Mouse (Mus musculus) forebrain, embryonic 10.5 days (tissue): ENCODE measurements around the gene Acsl1. TPM values are rescaled to one million over a fixed set of nuclear protein-coding genes. Genes with fewer than 3 reads are reported as not detected.

Experiments used
- DNase-seq: peaks from one replicate; pipeline ENCODE4 v3.0.0-alpha.2; 2017; ENCODE audit warnings: low spot score; ENCODE audit errors: extremely low spot score
- H3K27ac ChIP-seq: fragments of 300-500 bp; sonication (generic); 2 replicates; pipeline ENCODE4 v1.5.1; 2016; ENCODE audit warnings: mild to moderate bottlenecking
- H3K27me3 ChIP-seq: fragments of 300-500 bp; sonication (generic); 2 replicates; pipeline ENCODE4 v1.6.1; 2016; ENCODE audit warnings: mild to moderate bottlenecking; ENCODE audit not compliant: poor library complexity, severe bottlenecking
- H3K36me3 ChIP-seq: fragments of 300-500 bp; sonication (generic); replicated peaks from 2 replicates; pipeline ENCODE4 v1.6.1; 2016; ENCODE audit warnings: mild to moderate bottlenecking, moderate library complexity
- H3K4me1 ChIP-seq: fragments of 300-500 bp; sonication (generic); 2 replicates; pipeline ENCODE4 v1.6.1; 2016
- H3K4me3 ChIP-seq: fragments of 300-500 bp; sonication (generic); 2 replicates; pipeline ENCODE4 v1.5.1; 2016; ENCODE audit warnings: mild to moderate bottlenecking, moderate library complexity
- H3K9me3 ChIP-seq: fragments of 300-500 bp; sonication (generic); 2 replicates; pipeline ENCODE4 v1.6.1; 2016; ENCODE audit warnings: mild to moderate bottlenecking, moderate library complexity
- WGBS: fragments of 180-500 bp; shearing (Covaris S2); methylation state at CpG from one replicate; pipeline ENCODE4 v1.1.7; 2016; 5-methylcytosine and 5-hydroxymethylcytosine counted together
- polyA plus RNA-seq: library from polyadenylated mRNA; unstranded; fragments of >200 nt; fragmentation: Nextera tagmentation; extraction: Ambion mirVana; gene quantifications from 2 replicates; pipeline ENCODE4 v1.2.1, GENCODE M21; 2016

Acsl1 gene
- polyA plus RNA-seq, result 6.5 and 6.9 TPM in 2 replicates

DNA sequence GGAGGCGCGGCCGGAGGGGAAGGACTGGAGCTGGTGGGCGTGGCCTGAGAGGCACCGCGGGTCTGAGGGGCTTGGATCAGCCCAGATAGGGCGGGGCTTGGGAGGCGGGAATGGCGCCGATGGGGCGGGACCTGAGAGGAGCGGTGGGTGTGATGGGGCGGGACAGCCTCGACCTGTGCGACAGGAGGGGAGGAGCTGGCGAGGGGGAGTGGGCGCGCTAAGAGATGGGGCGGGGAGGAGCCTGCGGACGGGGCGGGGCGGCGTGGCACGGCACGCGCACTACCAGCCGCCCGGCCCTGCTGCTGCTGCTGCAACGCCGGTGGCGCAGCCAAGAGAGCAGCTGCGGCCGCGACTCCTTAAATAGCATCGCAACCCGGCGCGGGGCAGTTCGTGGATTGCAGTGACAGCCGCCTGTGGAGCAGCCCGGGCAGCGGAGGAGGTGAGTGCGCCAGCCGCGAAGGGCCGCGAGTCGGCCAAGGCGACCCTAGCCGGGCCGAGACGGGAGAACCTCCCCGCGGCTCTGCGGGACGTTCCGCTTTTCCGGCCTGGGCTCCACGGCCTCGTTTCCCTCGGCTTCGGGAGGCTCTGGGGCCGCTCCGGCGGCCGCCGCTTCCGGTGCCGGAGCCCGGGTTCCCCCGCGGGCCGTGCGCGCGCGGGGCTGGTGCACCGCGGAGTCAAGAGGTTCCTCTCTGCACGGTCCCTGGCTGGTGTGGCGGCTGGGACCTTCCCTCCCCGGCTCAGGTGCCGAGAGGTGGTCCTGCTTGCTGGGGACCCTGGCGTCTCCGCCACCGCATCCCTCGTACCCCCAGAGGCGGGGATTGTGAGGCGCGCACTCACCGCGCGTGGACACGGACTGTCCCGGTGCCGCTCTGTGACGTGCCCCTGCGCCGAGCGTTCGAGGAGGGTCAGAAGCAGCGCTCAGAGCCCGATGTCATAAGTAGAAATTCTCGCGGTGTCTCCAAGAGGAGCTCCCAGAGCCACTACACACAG is at the start of gene Acsl1:
Acsl1 (plus strand) TSS at position 246 of the 990 bp plus-strand sequence.
- H3K4me3 ChIP-seq, result peak within 1 kb of the TSS; percentile 88
- H3K27ac ChIP-seq, result peak within 1 kb of the TSS; percentile 82
- under 1% methylated on average over 95 of the region's 106 CpGs for WGBS
- no peaks in the 10 kb centered on the region for H3K9me3 ChIP-seq
- peaks cover 17% of the 10 kb centered on the region for H3K27me3 ChIP-seq
- no peak for DNase-seq
- H3K36me3 ChIP-seq, result no peaks in the 10 kb centered on the region
- H3K4me1 ChIP-seq, result peaks cover 4% of the 10 kb centered on the region; the same call in 1 of the 2 replicates

DNA sequence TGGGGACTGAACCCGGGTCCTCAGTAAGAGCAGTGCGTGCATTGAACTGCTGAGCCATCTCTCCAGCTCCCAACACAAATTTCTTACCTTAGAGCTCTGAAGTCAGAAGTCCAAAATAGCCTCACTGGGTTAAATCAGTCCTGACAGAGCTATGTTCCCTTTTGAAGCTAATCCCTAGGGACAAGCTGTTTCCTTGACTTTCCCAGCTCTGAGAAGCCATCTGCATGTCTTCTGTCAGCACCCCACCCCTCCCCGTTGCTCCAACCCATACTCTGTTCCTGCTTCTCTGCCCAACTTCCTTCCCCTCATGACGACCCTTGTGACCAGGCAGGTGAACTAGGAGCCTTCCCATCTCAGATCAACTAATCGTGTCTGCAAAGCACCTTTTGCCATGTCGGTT is 49.3 kb upstream of the Acsl1 start:
- no peaks in the 10 kb centered on the region for H3K27me3 ChIP-seq
- 81% methylated on average over 6 of the region's 6 CpGs for WGBS
- no peaks in the 10 kb centered on the region for H3K36me3 ChIP-seq
- DNase-seq, result no peak
- no peak overlapping the region for H3K4me3 ChIP-seq
- no peak overlapping the region for H3K27ac ChIP-seq
- H3K4me1 ChIP-seq, result no peaks in the 10 kb centered on the region
- H3K9me3 ChIP-seq, result no peaks in the 10 kb centered on the region

DNA sequence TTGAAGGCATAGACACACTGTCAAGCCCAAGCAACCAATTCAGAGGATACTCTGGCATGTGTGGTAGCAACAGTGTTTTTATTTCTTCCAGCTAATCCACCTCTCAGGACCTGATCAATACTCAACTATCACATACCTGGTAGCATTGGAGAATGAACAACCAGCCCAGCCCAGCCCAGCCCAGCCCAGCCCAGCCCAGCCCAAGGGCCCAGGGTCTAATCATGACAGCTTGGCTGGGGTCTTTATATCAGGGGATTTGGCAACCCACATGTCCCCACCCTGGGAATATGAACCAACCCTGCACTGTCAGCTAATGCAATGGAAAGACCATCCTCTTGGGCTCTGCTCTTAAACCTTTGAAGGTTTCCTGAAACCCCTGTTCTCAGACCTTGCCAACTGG is 42.9 kb upstream of the Acsl1 start:
- H3K9me3 ChIP-seq, result no peaks in the 10 kb centered on the region
- DNase-seq, result no peak
- no peak overlapping the region for H3K27ac ChIP-seq
- H3K36me3 ChIP-seq, result no peaks in the 10 kb centered on the region
- no peak overlapping the region for H3K4me3 ChIP-seq
- no peaks in the 10 kb centered on the region for H3K27me3 ChIP-seq
- no peaks in the 10 kb centered on the region for H3K4me1 ChIP-seq

DNA sequence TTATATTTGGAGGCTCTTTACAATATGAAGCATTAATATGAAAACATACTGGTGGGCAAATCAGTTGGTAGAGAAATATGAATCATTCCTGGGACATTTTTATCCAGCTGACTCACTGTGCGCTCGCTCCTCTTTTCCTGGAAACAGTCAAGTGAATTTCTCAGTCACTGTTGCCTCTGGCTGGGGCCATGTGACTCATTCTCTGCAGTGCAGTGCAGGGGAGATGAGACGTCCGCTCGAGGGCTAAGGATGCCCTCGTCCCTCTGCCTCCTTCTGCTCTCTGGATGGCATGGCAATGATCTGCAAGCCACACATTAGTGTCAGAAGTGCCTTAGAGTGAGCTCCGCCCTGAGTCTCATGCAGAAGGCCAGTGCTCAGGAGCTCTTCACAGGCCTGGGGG is 41.0 kb upstream of the Acsl1 start:
- H3K4me3 ChIP-seq, result no peak overlapping the region
- H3K27ac ChIP-seq, result no peak overlapping the region
- no peaks in the 10 kb centered on the region for H3K4me1 ChIP-seq
- no peak for DNase-seq
- H3K27me3 ChIP-seq, result no peaks in the 10 kb centered on the region
- WGBS, result 81% methylated on average over 7 of the region's 7 CpGs
- H3K9me3 ChIP-seq, result no peaks in the 10 kb centered on the region
- H3K36me3 ChIP-seq, result no peaks in the 10 kb centered on the region

DNA sequence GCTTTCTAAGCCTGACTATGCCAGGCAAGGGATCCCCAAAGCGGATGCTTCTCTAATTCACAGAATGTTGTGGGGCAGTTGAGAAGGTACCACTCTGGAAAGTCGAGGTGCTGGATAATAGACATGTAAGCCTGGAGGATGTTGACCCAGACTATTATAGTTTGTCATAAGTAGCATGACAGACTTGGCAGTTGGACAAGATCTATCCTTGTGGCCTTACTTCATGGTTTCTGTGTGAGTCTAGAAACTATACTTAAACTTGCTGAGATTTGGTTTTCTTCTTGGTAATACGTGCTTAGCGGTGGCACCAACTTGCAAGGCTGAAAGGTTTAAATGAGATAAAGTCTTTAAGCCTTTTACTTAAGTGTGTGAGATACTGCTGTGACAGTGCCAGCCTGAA is 38.9 kb upstream of the Acsl1 start:
- 94% methylated on average over 4 of the region's 4 CpGs for WGBS
- no peak overlapping the region for H3K4me3 ChIP-seq
- H3K27ac ChIP-seq, result no peak overlapping the region
- H3K9me3 ChIP-seq, result no peaks in the 10 kb centered on the region
- DNase-seq, result no peak
- no peaks in the 10 kb centered on the region for H3K36me3 ChIP-seq
- no peaks in the 10 kb centered on the region for H3K27me3 ChIP-seq
- no peaks in the 10 kb centered on the region for H3K4me1 ChIP-seq

DNA sequence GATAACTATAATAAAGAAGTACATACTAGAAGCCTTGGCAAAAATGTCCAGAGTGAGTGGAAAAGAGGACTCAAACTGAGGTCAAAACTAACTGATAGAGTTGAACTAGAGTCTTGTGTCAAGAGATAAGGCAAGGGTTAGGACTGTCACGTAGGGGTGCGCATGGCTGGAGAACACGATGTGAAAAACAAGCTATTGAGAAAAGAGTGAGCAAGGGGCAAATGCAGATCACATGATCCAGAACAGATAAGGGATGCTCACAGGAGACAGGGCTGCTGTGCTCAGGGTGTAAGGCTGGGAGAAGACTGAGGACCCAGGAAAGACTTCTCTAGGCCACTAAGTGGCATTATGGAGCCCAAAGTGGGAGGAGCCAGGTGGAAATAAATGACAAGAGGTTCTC is 38.3 kb upstream of the Acsl1 start:
- Histone ChIP-seq H3K9me3 (no peaks in the 10 kb centered on the region), H3K27ac (no peak overlapping the region), H3K4me3 (no peak overlapping the region), H3K27me3 (no peaks in the 10 kb centered on the region), H3K4me1 (no peaks in the 10 kb centered on the region), H3K36me3 (no peaks in the 10 kb centered on the region)
- WGBS, result 94% methylated on average over 3 of the region's 3 CpGs
- no peak for DNase-seq

DNA sequence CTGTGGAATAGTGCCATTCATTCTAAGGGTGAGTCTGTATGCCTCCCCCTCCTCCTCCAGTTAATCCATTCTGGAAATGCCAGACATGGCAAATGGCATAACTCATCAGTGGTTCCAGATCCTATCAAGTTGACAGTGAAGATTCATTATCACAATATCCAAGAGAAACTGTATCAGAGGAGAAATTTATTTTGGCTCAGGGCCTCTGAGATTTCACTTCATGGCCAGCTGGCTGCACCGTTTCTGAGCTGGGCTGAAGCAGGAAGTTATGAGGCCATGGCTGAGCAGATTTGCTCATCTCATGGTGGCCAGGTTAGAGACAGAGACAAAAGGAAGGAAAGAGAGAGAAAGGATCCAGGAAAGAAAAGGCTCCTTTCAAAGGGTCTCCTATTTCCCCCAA is 37.2 kb upstream of the Acsl1 start:
- WGBS, result 79% methylated on average over 1 of the region's 1 CpGs
- no peaks in the 10 kb centered on the region for H3K36me3 ChIP-seq
- DNase-seq, result no peak
- no peaks in the 10 kb centered on the region for H3K9me3 ChIP-seq
- no peak overlapping the region for H3K27ac ChIP-seq
- H3K4me1 ChIP-seq, result no peaks in the 10 kb centered on the region
- H3K4me3 ChIP-seq, result no peak overlapping the region
- no peaks in the 10 kb centered on the region for H3K27me3 ChIP-seq

DNA sequence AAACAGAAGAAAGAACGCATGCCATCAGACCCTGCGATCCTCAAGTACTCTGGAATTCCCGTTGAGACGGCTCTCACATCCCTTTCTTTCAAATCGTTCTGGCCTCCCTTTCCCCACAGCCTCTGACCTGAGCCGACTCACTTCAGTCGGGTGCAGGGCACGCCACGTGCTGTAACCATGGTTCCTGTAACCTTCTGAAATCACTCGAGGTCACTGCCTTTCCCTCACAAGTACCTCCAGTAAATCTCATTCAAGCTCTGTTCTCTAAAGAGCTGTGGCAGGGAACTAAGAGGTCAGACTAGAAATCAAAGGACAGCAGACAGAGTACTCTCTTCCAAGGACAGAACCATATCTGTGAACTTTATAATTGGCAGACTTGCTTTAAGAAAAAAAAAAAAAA is 32.3 kb upstream of the Acsl1 start:
- Histone ChIP-seq H3K4me3 (no peak overlapping the region), H3K27ac (no peak overlapping the region), H3K4me1 (no peaks in the 10 kb centered on the region), H3K9me3 (no peaks in the 10 kb centered on the region), H3K27me3 (no peaks in the 10 kb centered on the region), H3K36me3 (no peaks in the 10 kb centered on the region)
- no peak for DNase-seq
- WGBS, result 78% methylated on average over 10 of the region's 10 CpGs

DNA sequence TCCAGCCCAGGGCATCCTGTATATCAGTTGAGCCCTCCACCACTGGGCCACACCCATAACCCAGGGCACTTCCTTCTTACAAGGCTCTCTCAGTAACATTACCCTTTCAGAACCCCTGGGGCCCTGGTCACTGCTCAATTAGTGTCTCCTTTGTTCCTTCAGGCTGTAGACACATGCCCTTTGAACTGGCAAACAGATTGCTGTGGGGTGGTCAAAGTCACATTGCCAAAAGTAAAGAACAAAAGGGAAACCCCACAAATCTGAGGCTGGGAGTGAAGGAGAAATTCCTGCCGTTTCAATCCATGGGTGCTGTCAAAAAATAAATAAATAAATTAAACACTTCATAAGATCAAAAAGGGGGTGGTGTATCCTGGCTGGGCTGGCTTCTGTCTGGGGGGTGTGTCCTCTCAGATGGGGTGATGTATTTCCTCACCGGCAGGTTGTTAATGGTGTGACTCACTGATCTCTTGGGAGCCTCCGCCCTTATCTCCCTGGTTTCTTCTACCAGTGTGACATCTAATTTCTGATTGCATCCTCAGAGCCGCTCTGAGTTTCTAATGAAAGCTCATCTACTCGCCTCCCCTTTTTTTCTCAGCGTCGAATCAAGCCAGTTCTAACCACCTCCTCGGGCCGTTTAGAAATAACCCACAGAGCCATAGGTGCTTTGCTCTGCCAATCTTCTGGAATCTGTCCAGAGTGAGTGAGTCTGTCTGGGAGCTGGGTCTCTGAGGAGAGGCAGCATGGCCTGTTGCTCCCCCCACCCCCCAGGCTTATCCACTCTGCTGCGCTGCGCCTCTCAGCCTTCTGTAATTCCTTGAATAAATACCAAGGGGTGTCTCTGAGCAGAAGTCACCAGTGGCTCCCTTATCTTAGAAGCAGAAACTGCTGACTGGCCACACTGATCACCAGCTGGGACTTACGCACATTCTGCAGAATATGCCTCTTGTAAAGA is 24.6 kb upstream of the Acsl1 start:
- WGBS, result 63% methylated on average over 12 of the region's 12 CpGs
- Histone ChIP-seq H3K36me3 (no peaks in the 10 kb centered on the region), H3K4me1 (peaks cover 9% of the 10 kb centered on the region), H3K27ac (no peak overlapping the region), H3K4me3 (no peak overlapping the region), H3K9me3 (no peaks in the 10 kb centered on the region), H3K27me3 (0 out of 2 replicates have a peak, but pooled peaks cover 6% of the 10 kb centered on the region)
- no peak for DNase-seq

DNA sequence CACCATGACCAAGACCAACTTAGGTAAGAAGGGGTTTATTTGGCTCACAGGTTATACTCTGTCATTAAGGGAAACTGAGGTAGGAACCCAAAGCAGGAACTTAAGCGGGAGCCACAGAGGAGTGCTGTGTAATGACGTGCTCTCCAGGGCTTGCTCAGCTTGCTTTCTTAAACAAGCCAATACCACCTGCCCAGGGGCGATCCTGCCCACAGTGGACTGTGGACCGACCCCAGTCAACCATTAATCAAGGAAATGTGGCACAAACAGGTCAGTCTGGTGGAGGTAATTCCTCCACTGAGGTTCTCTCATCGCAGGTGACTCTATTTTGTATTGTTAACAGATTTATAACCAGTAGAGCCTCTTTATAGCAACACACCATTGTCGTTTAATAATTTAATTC is 23.5 kb upstream of the Acsl1 start:
- no peak for DNase-seq
- Histone ChIP-seq H3K27ac (no peak overlapping the region), H3K4me3 (no peak overlapping the region), H3K27me3 (0 out of 2 replicates have a peak, but pooled peaks cover 6% of the 10 kb centered on the region), H3K36me3 (no peaks in the 10 kb centered on the region), H3K9me3 (no peaks in the 10 kb centered on the region), H3K4me1 (peaks cover 9% of the 10 kb centered on the region)
- WGBS, result 87% methylated on average over 6 of the region's 6 CpGs

DNA sequence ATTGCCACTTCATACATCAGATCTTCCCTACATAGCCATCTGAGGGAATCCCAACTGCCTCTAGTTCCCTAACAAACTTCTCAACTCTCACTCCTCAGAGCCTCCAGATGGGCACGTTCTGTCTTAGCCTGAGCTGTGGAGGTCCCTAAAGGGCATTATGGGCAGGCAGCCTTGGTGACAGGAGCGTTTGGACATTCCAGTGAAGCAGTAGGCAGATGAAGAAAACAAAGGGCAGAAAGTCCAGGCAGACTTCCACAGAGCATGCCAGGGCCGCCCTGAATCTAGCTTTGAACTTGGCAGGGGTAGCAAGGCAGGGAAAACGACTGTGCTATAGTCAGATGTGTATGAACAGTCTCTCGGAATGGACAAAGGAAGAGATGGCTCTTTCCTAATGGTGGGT is 22.2 kb upstream of the Acsl1 start:
- no peak for DNase-seq
- no peak overlapping the region for H3K4me3 ChIP-seq
- H3K36me3 ChIP-seq, result no peaks in the 10 kb centered on the region
- no peak overlapping the region for H3K27ac ChIP-seq
- peaks cover 9% of the 10 kb centered on the region for H3K4me1 ChIP-seq
- H3K27me3 ChIP-seq, result 0 out of 2 replicates have a peak, but pooled peaks cover 6% of the 10 kb centered on the region
- no peaks in the 10 kb centered on the region for H3K9me3 ChIP-seq
- 90% methylated on average over 5 of the region's 5 CpGs for WGBS

DNA sequence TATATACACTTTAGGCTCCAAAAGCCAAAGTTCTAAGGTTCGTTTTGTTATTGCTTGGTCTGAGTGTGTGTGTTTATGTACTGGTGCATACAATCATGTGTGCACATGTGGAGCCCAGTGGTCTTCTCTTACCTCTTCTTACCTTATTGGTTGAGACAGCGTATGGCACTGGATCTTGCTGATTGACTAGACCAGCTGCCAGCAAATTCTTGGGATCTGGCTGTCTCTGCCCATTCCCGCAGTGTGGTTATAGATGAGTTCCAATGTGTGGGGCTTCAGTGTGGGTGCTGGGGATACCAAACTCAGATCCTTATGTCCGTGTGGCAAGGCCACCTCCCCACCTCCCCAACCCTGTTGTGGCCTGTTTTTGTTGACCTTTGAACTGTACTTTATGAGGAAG is 21.8 kb upstream of the Acsl1 start:
- H3K27me3 ChIP-seq, result 0 out of 2 replicates have a peak, but pooled peaks cover 6% of the 10 kb centered on the region
- no peak overlapping the region for H3K27ac ChIP-seq
- H3K4me1 ChIP-seq, result peaks cover 9% of the 10 kb centered on the region
- peaks cover 3% of the 10 kb centered on the region; the same call in 1 of the 2 replicates for H3K9me3 ChIP-seq
- 84% methylated on average over 4 of the region's 4 CpGs for WGBS
- H3K36me3 ChIP-seq, result no peaks in the 10 kb centered on the region
- no peak for DNase-seq
- H3K4me3 ChIP-seq, result no peak overlapping the region
